ENCODE assay signal across 8 mouse cellular contexts in the genomic region with DNA sequence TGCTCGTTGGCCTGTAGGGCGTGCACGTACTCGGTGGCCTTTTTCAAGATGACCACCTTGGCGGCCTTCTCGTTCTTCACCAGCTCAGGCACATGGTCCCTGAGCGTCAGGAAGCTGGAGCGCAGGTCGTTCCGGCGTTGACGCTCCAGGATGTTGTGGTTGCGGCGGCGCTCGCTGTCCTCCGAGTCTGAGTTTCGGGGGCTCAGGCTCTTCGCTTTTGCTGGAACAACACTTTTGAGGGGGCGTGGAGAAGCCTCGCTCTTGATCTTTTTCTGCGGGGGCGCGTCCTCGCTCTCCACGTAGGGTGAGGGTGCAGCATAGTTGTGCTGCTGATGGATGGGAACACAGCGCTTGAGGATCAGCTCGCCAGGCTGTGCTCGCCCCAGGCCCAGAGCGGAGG. TPM values are rescaled to one million over a fixed set of nuclear protein-coding genes. Genes with fewer than 3 reads are reported as not detected.
A peak's percentile ranks its signal among the peaks of the same experiment; 100 is the strongest.
DNase-seq lines count a peak whose midpoint lies in the region; ATAC-seq lines count a peak whose summit lies in the region.

No protein-coding gene starts in this region.

- 77% methylated on average over 30 of the region's 30 CpGs for WGBS in embryonic facial prominence, embryonic 10.5 days
- 77% methylated on average over 30 of the region's 30 CpGs for WGBS in hindbrain, embryonic 14.5 days
- 89% methylated on average over 30 of the region's 30 CpGs for WGBS in midbrain, embryonic 10.5 days

- peak overlapping the region; percentile 98 for H3K27ac ChIP-seq in embryonic facial prominence, embryonic 10.5 days (replicated peaks)
- peak overlapping the region; percentile 96; the same call in 1 of the 2 replicates for H3K27ac ChIP-seq in hindbrain, embryonic 14.5 days
- H3K27ac ChIP-seq in midbrain, embryonic 10.5 days (replicated peaks) = peak overlapping the region; percentile 96

- peaks cover 25% of the 10 kb centered on the region for H3K4me1 ChIP-seq in embryonic facial prominence, embryonic 10.5 days
- H3K4me1 ChIP-seq in hindbrain, embryonic 14.5 days (replicated peaks; ENCODE audit: control insufficient read depth, insufficient read depth, low read length) = peaks cover 12% of the 10 kb centered on the region
- peaks cover 24% of the 10 kb centered on the region for H3K4me1 ChIP-seq in midbrain, embryonic 10.5 days

- no peaks in the 10 kb centered on the region for H3K9me3 ChIP-seq in embryonic facial prominence, embryonic 10.5 days
- no peaks in the 10 kb centered on the region for H3K9me3 ChIP-seq in hindbrain, embryonic 14.5 days (ENCODE audit: control insufficient read depth, low read length)
- H3K9me3 ChIP-seq in midbrain, embryonic 10.5 days (replicated peaks) = no peaks in the 10 kb centered on the region

- peak overlapping the region; percentile 98 for H3K4me2 ChIP-seq in hindbrain, embryonic 14.5 days (replicated peaks)

- peak; percentile 6 for DNase-seq in kidney, postnatal 14 days
- DNase-seq in kidney, adult 11 months = no peak
- DNase-seq in embryonic facial prominence, embryonic 10.5 days (ENCODE audit: low spot score) = no peak
- no peak for DNase-seq in hindbrain, embryonic 14.5 days (ENCODE audit: low spot score)
- DNase-seq in midbrain, embryonic 10.5 days (ENCODE audit: low spot score) = no peak
- peak; percentile 54 to 61 for DNase-seq in thymus, postnatal 10 days (ENCODE audit: low spot score in 2 of 2)
- DNase-seq in Muller cell, postnatal 12 days (ENCODE audit: inconsistent ontology term) = no peak
- no peak for DNase-seq in gastrocnemius, postnatal 25 days

- H3K4me3 ChIP-seq in embryonic facial prominence, embryonic 10.5 days = peak overlapping the region; percentile 80
- peak overlapping the region; percentile 70 for H3K4me3 ChIP-seq in hindbrain, embryonic 14.5 days (replicated peaks; ENCODE audit: low read length)
- peak overlapping the region; percentile 94 for H3K4me3 ChIP-seq in midbrain, embryonic 10.5 days

- peak overlapping the region; percentile 93; the same call in 1 of the 2 replicates for H3K9ac ChIP-seq in hindbrain, embryonic 14.5 days

- no peak for ATAC-seq in hindbrain, embryonic 14.5 days (ENCODE audit: low FRiP score)

- no peaks in the 10 kb centered on the region for H3K27me3 ChIP-seq in embryonic facial prominence, embryonic 10.5 days (replicated peaks; ENCODE audit: low read depth, poor library complexity, severe bottlenecking)
- H3K27me3 ChIP-seq in hindbrain, embryonic 14.5 days (ENCODE audit: control insufficient read depth, insufficient read depth, low read length) = no peaks in the 10 kb centered on the region
- H3K27me3 ChIP-seq in midbrain, embryonic 10.5 days (ENCODE audit: low read depth, poor library complexity, severe bottlenecking) = no peaks in the 10 kb centered on the region

- peaks cover 64% of the 10 kb centered on the region for H3K36me3 ChIP-seq in embryonic facial prominence, embryonic 10.5 days (replicated peaks)
- peaks cover 41% of the 10 kb centered on the region for H3K36me3 ChIP-seq in hindbrain, embryonic 14.5 days (replicated peaks; ENCODE audit: control insufficient read depth, insufficient read depth)
- H3K36me3 ChIP-seq in midbrain, embryonic 10.5 days = peaks cover 59% of the 10 kb centered on the region

RNA-seq across cellular contexts. Expression of a gene that starts 4.6 kb away (rescaled TPM):
- 154 and 170 TPM in 2 replicates for polyA plus RNA-seq in embryonic facial prominence, embryonic 10.5 days (2016; fragmentation: Nextera tagmentation; extraction: Ambion mirVana)
- 50.3 and 63.6 TPM in 2 replicates for polyA plus RNA-seq in hindbrain, embryonic 14.5 days (2014; fragmentation: Nextera tagmentation; extraction: Ambion mirVana)
- polyA plus RNA-seq in midbrain, embryonic 10.5 days (2016; fragmentation: Nextera tagmentation; extraction: Ambion mirVana) = 119 and 141 TPM in 2 replicates
- under 1 TPM; 0.74 to 0.80 TPM for total RNA-seq in gastrocnemius, postnatal 25 days (2021)

Comparison
In these comparisons a context has a peak if more than half of its experiments do, and no peak if none do; other contexts are left out.
1. DNase-seq: peak in kidney, postnatal 14 days (single experiment) and thymus, postnatal 10 days (2 of 2); none in kidney, adult 11 months (single experiment), embryonic facial prominence, embryonic 10.5 days (single experiment), hindbrain, embryonic 14.5 days (single experiment), midbrain, embryonic 10.5 days (single experiment), Muller cell, postnatal 12 days (single experiment) and gastrocnemius, postnatal 25 days (single experiment).
2. Peak in every context shown above with its lines, with median percentiles within 50 percentile points of each other: H3K27ac ChIP-seq and H3K4me3 ChIP-seq.